In the genomic region with DNA sequence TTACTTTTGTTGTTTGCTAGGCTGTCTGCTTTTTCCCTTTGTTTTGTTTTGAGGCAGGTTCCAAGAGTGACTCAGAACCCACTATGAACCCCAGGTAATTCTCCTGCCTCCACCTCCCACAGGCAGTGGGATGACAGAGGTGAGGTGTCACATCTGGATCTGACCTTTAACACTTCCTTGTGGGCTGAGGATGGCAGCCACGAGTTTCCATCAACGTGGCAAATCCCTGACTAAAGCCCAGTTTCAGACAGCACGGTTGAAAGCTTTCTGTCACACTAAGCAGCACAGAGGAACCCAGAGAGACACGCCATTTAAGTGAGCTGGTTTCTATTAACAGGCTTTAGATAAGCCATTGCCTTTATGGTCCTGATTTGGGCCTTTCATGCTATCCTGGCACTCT, we compare ENCODE assay signal across 21 mouse cellular contexts.
"Had no signal": no experiment of that assay in that cellular context is flagged by ENCODE, and none has a peak within 500 bp of the region (broad histone marks: within the 10 kb centered on the region; RNA-seq: fewer than 3 reads in every experiment).

No protein-coding gene starts in this region.

- H3K27me3 ChIP-seq: liver, embryonic 15.5 days; lung, embryonic 15.5 days; megakaryocyte, embryonic 14.5 days; neural tube, embryonic 12.5 days; neural tube, embryonic 15.5 days had no signal

- H3K9me3 ChIP-seq: liver, embryonic 15.5 days; lung, embryonic 15.5 days; midbrain, embryonic 10.5 days; neural tube, embryonic 12.5 days; neural tube, embryonic 15.5 days had no signal

- H3K27ac ChIP-seq: kidney, postnatal 0 days; layer of hippocampus, adult 2 months; left cerebral cortex, adult 2 months; liver, embryonic 15.5 days; lung, embryonic 15.5 days; midbrain, embryonic 10.5 days; neural tube, embryonic 12.5 days; neural tube, embryonic 15.5 days had no signal

- H3K4me2 ChIP-seq: liver, embryonic 15.5 days; lung, embryonic 15.5 days; neural tube, embryonic 12.5 days; neural tube, embryonic 15.5 days had no signal

- H3K36me3 ChIP-seq: liver, embryonic 15.5 days; lung, embryonic 15.5 days; midbrain, embryonic 10.5 days; neural tube, embryonic 12.5 days; neural tube, embryonic 15.5 days had no signal

- DNase-seq: kidney, adult 18-20 months; kidney, postnatal 25 days; layer of hippocampus, adult 9-11 months; lung, adult 18-20 months; lung, postnatal 10 days; lung, postnatal 36 days; midbrain, embryonic 14.5 days; right cerebral cortex, adult 18-20 months; right cerebral cortex, postnatal 14 days; spleen, adult 18-20 months; thymus, adult 2 months; thymus, postnatal 25 days had no signal

- H3K4me3 ChIP-seq: layer of hippocampus, adult 2 months; left cerebral cortex, adult 2 months; liver, embryonic 15.5 days; lung, embryonic 15.5 days; megakaryocyte, embryonic 14.5 days; midbrain, embryonic 10.5 days; neural tube, embryonic 12.5 days; neural tube, embryonic 15.5 days had no signal

- H3K4me1 ChIP-seq: lung, embryonic 15.5 days; midbrain, embryonic 10.5 days; neural tube, embryonic 12.5 days; neural tube, embryonic 15.5 days had no signal

- H3K9ac ChIP-seq: liver, embryonic 15.5 days; lung, embryonic 15.5 days; neural tube, embryonic 12.5 days; neural tube, embryonic 15.5 days had no signal
